Mouse (Mus musculus) G1E (cell line): ENCODE measurements around the gene Ror2. TPM values are rescaled to one million over a fixed set of nuclear protein-coding genes. Genes with fewer than 3 reads are reported as not detected.

Experiments
- ATAC-seq: 2 replicates; pipeline ENCODE4 v1.8.0; 2016; ENCODE audit warnings: mild to moderate bottlenecking; ENCODE audit not compliant: insufficient number of reproducible peaks, poor library complexity, low FRiP score, severe bottlenecking; ENCODE audit errors: extremely low read depth
- DNase-seq: peaks from one replicate; pipeline ENCODE4 v3.0.0; 2012; ENCODE audit warnings: low spot score
- H3K27me3 ChIP-seq: 2 replicates; pipeline ENCODE4 v1.6.1; 2012; ENCODE audit warnings: mild to moderate bottlenecking, low read length, inconsistent platforms; ENCODE audit not compliant: insufficient read depth
- H3K36me3 ChIP-seq: replicated peaks from 2 replicates; pipeline ENCODE3; 2012; ENCODE audit warnings: mild to moderate bottlenecking, inconsistent platforms
- H3K4me1 ChIP-seq: 2 replicates; pipeline ENCODE4 v1.6.1; 2012; ENCODE audit warnings: low read depth, low read length, inconsistent platforms, mixed read lengths; ENCODE audit not compliant: insufficient read depth
- H3K4me3 ChIP-seq: 2 replicates; pipeline ENCODE4 v1.5.1; 2012; ENCODE audit warnings: low read depth, mild to moderate bottlenecking, inconsistent platforms, low read length, moderate library complexity, mixed read lengths
- H3K9me3 ChIP-seq: replicated peaks from 2 replicates; pipeline ENCODE4 v1.6.1; 2012; ENCODE audit warnings: inconsistent platforms
- CTCF ChIP-seq: IDR thresholded peaks from 2 replicates; pipeline ENCODE4 v1.5.1; 2012; ENCODE audit warnings: low read depth, low read length, inconsistent platforms, mixed read lengths
- GATA1 ChIP-seq: IDR thresholded peaks from 2 replicates; pipeline ENCODE4 v1.6.1; 2012; ENCODE audit warnings: borderline replicate concordance, low read length, inconsistent platforms, mixed read lengths
- GATA2 ChIP-seq: IDR thresholded peaks from 2 replicates; pipeline ENCODE4 v1.6.1; 2012; ENCODE audit warnings: low read depth, low read length, inconsistent platforms, borderline replicate concordance
- POLR2AphosphoS5 ChIP-seq: IDR thresholded peaks from 2 replicates; pipeline ENCODE4 v1.6.1; 2012; ENCODE audit warnings: low read depth, low read length, inconsistent platforms; ENCODE audit not compliant: insufficient replicate concordance
- TAL1 ChIP-seq: conservative IDR thresholded peaks from 2 replicates; pipeline ENCODE4 v1.6.1; 2012; ENCODE audit warnings: low read depth, low read length, inconsistent platforms, mixed read lengths
- polyA plus RNA-seq: library from polyadenylated mRNA; stranded (reverse); fragments of >175 nt; gene quantifications from 2 replicates; pipeline ENCODE4 v1.2.3, GENCODE M21; 2012
- total RNA-seq, 2 experiments: library from RNA; stranded (forward) in 1 of 2; stranded (reverse) in 1 of 2; fragments of 200-1000 nt in 1 of 2; fragments of >200 nt in 1 of 2; fragmentation: Nextera tagmentation in 1 of 2; gene quantifications; 2 replicates each; pipeline ENCODE4 v1.2.3; 2014 to 2017

The Ror2 gene
- total and polyA plus RNA-seq, 3 experiments = not detected

GRCm38 (mm10) chr13:53278908-53279307, 7.0 kb downstream of the Ror2 start:
- no peaks in the 10 kb centered on the region for H3K27me3 ChIP-seq

GRCm38 (mm10) chr13:53276381-53276780, 9.5 kb downstream of the Ror2 start:
- no peak for DNase-seq
- ATAC-seq = no peak
- peaks cover 51% of the 10 kb centered on the region for H3K9me3 ChIP-seq
- no peak overlapping the region for H3K4me3 ChIP-seq
- H3K4me1 ChIP-seq = no peaks in the 10 kb centered on the region
- H3K27me3 ChIP-seq = no peaks in the 10 kb centered on the region
- H3K36me3 ChIP-seq = no peaks in the 10 kb centered on the region
- TF ChIP-seq GATA2 = no peak

More at GRCm38 (mm10) chr13:53278908-53279307, 7.0 kb downstream of the Ror2 start:
- Histone ChIP-seq H3K4me1 (no peaks in the 10 kb centered on the region), H3K9me3 (peaks cover 54% of the 10 kb centered on the region), H3K36me3 (no peaks in the 10 kb centered on the region), H3K4me3 (no peak overlapping the region)
- TF ChIP-seq GATA1 (no peak), GATA2 (no peak), TAL1 (no peak), CTCF (no peak), POLR2AphosphoS5 (no peak)
- ATAC-seq (no peak), DNase-seq (no peak)

- Histone ChIP-seq H3K4me3 (no peak overlapping the region), H3K27me3 (no peaks in the 10 kb centered on the region), H3K9me3 (peaks cover 51% of the 10 kb centered on the region), H3K36me3 (no peaks in the 10 kb centered on the region), H3K4me1 (no peaks in the 10 kb centered on the region)
- DNase-seq (no peak), ATAC-seq (no peak)
- no peak for TF ChIP-seq TAL1
- no peak for TF ChIP-seq CTCF
- TF ChIP-seq GATA1 = no peak
- TF ChIP-seq POLR2AphosphoS5 = no peak
- no peak for TF ChIP-seq GATA2
Observed at GRCm38 (mm10) chr13:53275778-53276177, 10.1 kb downstream of the Ror2 start.

GRCm38 (mm10) chr13:53274771-53275170, 11.2 kb downstream of the Ror2 start:
- TF ChIP-seq GATA1 = no peak
- Histone ChIP-seq H3K9me3 (peaks cover 51% of the 10 kb centered on the region), H3K36me3 (no peaks in the 10 kb centered on the region), H3K4me1 (no peaks in the 10 kb centered on the region), H3K27me3 (no peaks in the 10 kb centered on the region), H3K4me3 (no peak overlapping the region)
- DNase-seq (no peak), ATAC-seq (no peak)

GRCm38 (mm10) chr13:53271595-53271994, 14.3 kb downstream of the Ror2 start:
- no peaks in the 10 kb centered on the region for H3K27me3 ChIP-seq
- ATAC-seq = no peak
- peaks cover 35% of the 10 kb centered on the region for H3K9me3 ChIP-seq
- H3K4me1 ChIP-seq = no peaks in the 10 kb centered on the region
- no peak for DNase-seq
- no peak overlapping the region for H3K4me3 ChIP-seq
- TF ChIP-seq TAL1 (no peak), CTCF (no peak), POLR2AphosphoS5 (no peak), GATA2 (no peak), GATA1 (no peak)
- H3K36me3 ChIP-seq = no peaks in the 10 kb centered on the region

GRCm38 (mm10) chr13:53270549-53270948, 15.4 kb downstream of the Ror2 start:
- DNase-seq = no peak
- no peak for ATAC-seq
- Histone ChIP-seq H3K4me3 (no peak overlapping the region), H3K4me1 (no peaks in the 10 kb centered on the region), H3K9me3 (peaks cover 30% of the 10 kb centered on the region), H3K36me3 (no peaks in the 10 kb centered on the region), H3K27me3 (no peaks in the 10 kb centered on the region)
- TF ChIP-seq CTCF (no peak), GATA1 (no peak), POLR2AphosphoS5 (no peak), TAL1 (no peak), GATA2 (no peak)

GRCm38 (mm10) chr13:53268541-53268940, 17.4 kb downstream of the Ror2 start:
- H3K4me3 ChIP-seq = no peak overlapping the region
- DNase-seq = no peak
- ATAC-seq = no peak

More at GRCm38 (mm10) chr13:53268541-53268940, 17.4 kb downstream of the Ror2 start:
- H3K27me3 ChIP-seq = no peaks in the 10 kb centered on the region
- no peaks in the 10 kb centered on the region for H3K4me1 ChIP-seq
- H3K36me3 ChIP-seq = no peaks in the 10 kb centered on the region
- peaks cover 46% of the 10 kb centered on the region for H3K9me3 ChIP-seq
- TF ChIP-seq GATA2 = no peak
- no peak for TF ChIP-seq CTCF
- no peak for TF ChIP-seq TAL1
- TF ChIP-seq GATA1 = no peak
- TF ChIP-seq POLR2AphosphoS5 = no peak
